Mouse (Mus musculus) CH12F3 (cell line): ENCODE results near the gene Kir3dl2.
"Not testable (repeated sequence)": the region's sequence is repeated elsewhere in the genome, so short reads cannot be mapped to it uniquely, and the experiment has no call there.

ENCODE experiments used
- in situ Hi-C: fragments of 300-500 bp; cut with MboI; formaldehyde crosslinking; loops from 2 replicates; pipeline ENCODE4 v1.14.3; 2020; ENCODE audit warnings: low sequenced_read_pairs

The Kir3dl2 gene

GRCm38 (mm10) chrX:136543956-136544355 lies at the start of gene Kir3dl2:
Gene Kir3dl2, minus strand, starts transcription at chrX:136544056.
- in situ Hi-C loops: not testable (repeated sequence)

GRCm38 (mm10) chrX:136590897-136591257 lies 47.0 kb upstream of the Kir3dl2 start:
- in situ Hi-C loops: no loop called here

GRCm38 (mm10) chrX:136590199-136590896 lies 46.5 kb upstream of the Kir3dl2 start, which contains the start of gene Tceal3:
Gene Tceal3, plus strand, starts transcription at chrX:136590842.
- in situ Hi-C loops: no loop called here

GRCm38 (mm10) chrX:136584617-136585016 lies 40.8 kb upstream of the Kir3dl2 start:
- in situ Hi-C loops: no loop called here

- in situ Hi-C loops: not testable (repeated sequence)
Measured at GRCm38 (mm10) chrX:136569094-136569493, 25.2 kb upstream of the Kir3dl2 start.

- in situ Hi-C loops: not testable (repeated sequence)
Measured at GRCm38 (mm10) chrX:136517699-136518098, 26.2 kb downstream of the Kir3dl2 start, which contains the start of gene Kir3dl1. Gene Kir3dl1, plus strand, starts transcription at chrX:136517999.
